Mouse (Mus musculus) cerebellum, adult 11-12 months (tissue): ENCODE measurements around the gene Gse1.

Source experiments
- DNase-seq: peaks from one replicate; pipeline ENCODE4 v3.0.0; 2022

Gse1 gene

GRCm38 (mm10) chr8:120487729-120488510 lies 259.7 kb downstream of the Gse1 start:
- peak; percentile 71 for DNase-seq

- peak; percentile 64 for DNase-seq
Observed at GRCm38 (mm10) chr8:120488636-120489131, 260.4 kb downstream of the Gse1 start.

GRCm38 (mm10) chr8:120489142-120489754 lies 261.0 kb downstream of the Gse1 start:
- DNase-seq: peak; percentile 65

- peak; percentile 73 for DNase-seq
Observed at GRCm38 (mm10) chr8:120489771-120490281, 261.6 kb downstream of the Gse1 start.

- peak; percentile 50 for DNase-seq
Observed at GRCm38 (mm10) chr8:120490354-120491141, 262.3 kb downstream of the Gse1 start.

GRCm38 (mm10) chr8:120491166-120491793 lies 263.0 kb downstream of the Gse1 start:
- peak; percentile 48 for DNase-seq

GRCm38 (mm10) chr8:120492193-120492880 lies 264.1 kb downstream of the Gse1 start:
- peak; percentile 50 for DNase-seq

- no peak for DNase-seq
Observed at GRCm38 (mm10) chr8:120492881-120493220, 264.6 kb downstream of the Gse1 start.

GRCm38 (mm10) chr8:120493508-120494464 lies 265.5 kb downstream of the Gse1 start:
- DNase-seq: no peak

- peak; percentile 70 for DNase-seq
Observed at GRCm38 (mm10) chr8:120494903-120495302, 266.6 kb downstream of the Gse1 start.

GRCm38 (mm10) chr8:120495461-120495860 lies 267.2 kb downstream of the Gse1 start:
- DNase-seq: peak; percentile 24

GRCm38 (mm10) chr8:120496478-120496877 lies 268.2 kb downstream of the Gse1 start:
- DNase-seq: peak; percentile 30

- DNase-seq: no peak
Observed at GRCm38 (mm10) chr8:120497503-120497946, 269.3 kb downstream of the Gse1 start.

GRCm38 (mm10) chr8:120498349-120498831 lies 270.1 kb downstream of the Gse1 start:
- DNase-seq: no peak

- DNase-seq: peak; percentile 83
Observed at GRCm38 (mm10) chr8:120498926-120499605, 270.8 kb downstream of the Gse1 start.

- DNase-seq: peak; percentile 73
Observed at GRCm38 (mm10) chr8:120500701-120501261, 272.5 kb downstream of the Gse1 start.

GRCm38 (mm10) chr8:120501426-120501825 lies 273.2 kb downstream of the Gse1 start:
- DNase-seq: no peak

GRCm38 (mm10) chr8:120502428-120502827 lies 274.2 kb downstream of the Gse1 start:
- no peak for DNase-seq

GRCm38 (mm10) chr8:120504251-120505081 lies 276.2 kb downstream of the Gse1 start:
- DNase-seq: peak; percentile 90
